Mouse (Mus musculus) MEL (cell line): ENCODE results near the gene Med12l. TPM values are rescaled to one million over a fixed set of nuclear protein-coding genes. Genes with fewer than 3 reads are reported as not detected.

Experiments used
- DNase-seq: peaks from one replicate; pipeline ENCODE4 v3.0.0; 2011; ENCODE audit warnings: low read depth, low spot score
- H3K27ac ChIP-seq: 2 replicates; pipeline ENCODE4 v1.5.1; 2012; ENCODE audit warnings: low read depth, mild to moderate bottlenecking, control low read depth, low read length, moderate library complexity; ENCODE audit not compliant: control insufficient read depth
- H3K27me3 ChIP-seq, 2 experiments: fragments of 150-350 bp in 1 of 2; sonication (generic) in 1 of 2; 2 replicates each; pipeline ENCODE4 v1.6.1; 2012; ENCODE audit warnings: low read length in 2 of 2, mild to moderate bottlenecking in 2 of 2, improper control_type of control experiment in 1 of 2, moderate library complexity in 1 of 2; ENCODE audit not compliant: insufficient read depth in 2 of 2, control insufficient read depth in 1 of 2
- H3K36me3 ChIP-seq, 2 experiments: 2 replicates each; pipeline ENCODE4 v1.6.1; 2012 to 2014; ENCODE audit warnings: low read length in 2 of 2, improper control_type of control experiment in 1 of 2, inconsistent platforms in 1 of 2, mild to moderate bottlenecking in 1 of 2; ENCODE audit not compliant: insufficient read depth in 2 of 2, control insufficient read depth in 1 of 2
- H3K4me1 ChIP-seq, 2 experiments: fragments of 150-350 bp in 1 of 2; sonication (generic) in 1 of 2; 2 replicates each; pipeline ENCODE4 v1.6.1; 2012; ENCODE audit warnings: low read length in 2 of 2, improper control_type of control experiment in 1 of 2, mild to moderate bottlenecking in 1 of 2; ENCODE audit not compliant: insufficient read depth in 2 of 2, control insufficient read depth in 1 of 2
- H3K4me3 ChIP-seq, 2 experiments: fragments of 150-350 bp in 1 of 2; sonication (generic) in 1 of 2; 2 replicates each; pipeline ENCODE4 v1.5.1; 2012; ENCODE audit warnings: low read depth in 2 of 2, low read length in 2 of 2, mild to moderate bottlenecking in 2 of 2, moderate library complexity in 2 of 2, control low read depth in 1 of 2, improper control_type of control experiment in 1 of 2; ENCODE audit not compliant: control insufficient read depth in 1 of 2, insufficient read depth in 1 of 2
- H3K79me2 ChIP-seq: 2 replicates; pipeline ENCODE4 v1.6.1; 2012; ENCODE audit warnings: mild to moderate bottlenecking, low read length, moderate library complexity; ENCODE audit not compliant: control insufficient read depth, poor library complexity, insufficient read depth
- H3K9ac ChIP-seq: 2 replicates; pipeline ENCODE4 v1.6.1; 2012; ENCODE audit warnings: low read depth, mild to moderate bottlenecking, control low read depth, low read length, moderate library complexity; ENCODE audit not compliant: control insufficient read depth, poor library complexity, severe bottlenecking
- H3K9me3 ChIP-seq: fragments of 150-350 bp; sonication (generic); replicated peaks from 2 replicates; pipeline ENCODE4 v1.6.1; 2012; ENCODE audit warnings: mild to moderate bottlenecking, low read length, improper control_type of control experiment, moderate library complexity; ENCODE audit not compliant: insufficient read depth
- E2F4 ChIP-seq: IDR thresholded peaks from 2 replicates; pipeline ENCODE4 v1.6.1; 2011; ENCODE audit warnings: low read depth, low read length, improper control_type of control experiment, borderline replicate concordance
- ETS1 ChIP-seq: IDR thresholded peaks from 2 replicates; pipeline ENCODE4 v1.6.1; 2012; ENCODE audit warnings: low read depth, mild to moderate bottlenecking, inconsistent platforms, low read length, improper control_type of control experiment, moderate library complexity
- GATA1 ChIP-seq: IDR thresholded peaks from 2 replicates; pipeline ENCODE4 v1.6.1; 2011; ENCODE audit warnings: low read depth, low read length, improper control_type of control experiment
- HCFC1 ChIP-seq: IDR thresholded peaks from 2 replicates; pipeline ENCODE4 v1.6.1; 2012; ENCODE audit warnings: low read depth, mild to moderate bottlenecking, inconsistent platforms, low read length, improper control_type of control experiment, moderate library complexity
- KAT2A ChIP-seq: conservative IDR thresholded peaks from 2 replicates; pipeline ENCODE4 v1.6.1; 2012; ENCODE audit warnings: low read depth, low read length, improper control_type of control experiment, inconsistent platforms
- MAFK ChIP-seq: IDR thresholded peaks from 2 replicates; pipeline ENCODE4 v1.6.1; 2011; ENCODE audit warnings: low read depth, mild to moderate bottlenecking, low read length, improper control_type of control experiment, borderline replicate concordance
- MAZ ChIP-seq: IDR thresholded peaks from 2 replicates; pipeline ENCODE4 v1.6.1; 2012; ENCODE audit warnings: low read depth, mild to moderate bottlenecking, inconsistent platforms, low read length, improper control_type of control experiment
- MXI1 ChIP-seq: IDR thresholded peaks from 2 replicates; pipeline ENCODE4 v1.6.1; 2011; ENCODE audit warnings: mild to moderate bottlenecking, low read depth, low read length, improper control_type of control experiment
- MYC ChIP-seq: IDR thresholded peaks from 2 replicates; pipeline ENCODE4 v1.6.1; 2011; ENCODE audit warnings: low read depth, mild to moderate bottlenecking, low read length, improper control_type of control experiment, moderate library complexity
- NRF1 ChIP-seq: IDR thresholded peaks from 2 replicates; pipeline ENCODE4 v1.6.1; 2014; ENCODE audit warnings: low read depth, mild to moderate bottlenecking, inconsistent platforms, low read length, improper control_type of control experiment, moderate library complexity; ENCODE audit not compliant: poor library complexity, insufficient read depth, severe bottlenecking
- POLR2A ChIP-seq, 2 experiments: IDR thresholded peaks; 2 replicates each; pipeline ENCODE4 v1.6.1; 2011 to 2012; ENCODE audit warnings: low read length in 2 of 2, mild to moderate bottlenecking in 2 of 2, control low read depth in 1 of 2, improper control_type of control experiment in 1 of 2, low read depth in 1 of 2, moderate library complexity in 1 of 2; ENCODE audit not compliant: control insufficient read depth in 1 of 2, insufficient read depth in 1 of 2, poor library complexity in 1 of 2
- SMC3 ChIP-seq: IDR thresholded peaks from 2 replicates; pipeline ENCODE4 v1.6.1; 2011; ENCODE audit warnings: low read depth, low read length, improper control_type of control experiment
- TAL1 ChIP-seq: IDR thresholded peaks from 2 replicates; pipeline ENCODE4 v1.6.1; 2012; ENCODE audit warnings: mild to moderate bottlenecking, inconsistent platforms, low read length, moderate library complexity, mixed read lengths
- TBP ChIP-seq: IDR thresholded peaks from 2 replicates; pipeline ENCODE4 v1.8.0; 2011; ENCODE audit warnings: low read depth, low read length, improper control_type of control experiment
- TCF12 ChIP-seq: IDR thresholded peaks from 2 replicates; pipeline ENCODE4 v1.6.1; 2014; ENCODE audit warnings: low read depth, mild to moderate bottlenecking, inconsistent platforms, low read length, improper control_type of control experiment, moderate library complexity
- USF2 ChIP-seq, 2 experiments: IDR thresholded peaks; 2 replicates each; pipeline ENCODE4 v1.6.1; 2011 to 2012; ENCODE audit warnings: improper control_type of control experiment in 2 of 2, low read length in 2 of 2, borderline replicate concordance in 1 of 2, inconsistent platforms in 1 of 2, low read depth in 1 of 2, mild to moderate bottlenecking in 1 of 2; ENCODE audit not compliant: insufficient read depth in 1 of 2
- ZC3H11A ChIP-seq: IDR thresholded peaks from 2 replicates; pipeline ENCODE4 v1.6.1; 2012; ENCODE audit warnings: low read depth, mild to moderate bottlenecking, inconsistent platforms, low read length, improper control_type of control experiment
- ZMIZ1 ChIP-seq: IDR thresholded peaks from 2 replicates; pipeline ENCODE4 v1.6.1; 2012; ENCODE audit warnings: low read depth, mild to moderate bottlenecking, inconsistent platforms, low read length, improper control_type of control experiment, moderate library complexity
- polyA plus RNA-seq, 2 experiments: library from polyadenylated mRNA; stranded (reverse) in 1 of 2; unstranded in 1 of 2; fragments of >175 nt in 1 of 2; fragments of >200 nt in 1 of 2; gene quantifications; 2 replicates each; pipeline versions ENCODE4 v1.2.1 to v1.2.4; 2012; ENCODE audit warnings: low replicate concordance in 2 of 2, low read depth in 1 of 2; ENCODE audit not compliant: insufficient read length in 2 of 2, insufficient read depth in 1 of 2, missing spikeins in 1 of 2
- total RNA-seq: library from RNA; depleted of rRNA; stranded (reverse); fragments of 300-350 nt; gene quantifications from 2 replicates; pipeline ENCODE4 v1.2.3, GENCODE M21; 2012

Med12l gene
- total and polyA plus RNA-seq, 3 experiments: 0.03 TPM; not detected in 2

GRCm38 (mm10) chr3:59133189-59133588 lies 127.6 kb downstream of the Med12l start (continued):
- TF ChIP-seq USF2 (IDR thresholded peaks at IDR 0.05; ENCODE audit: borderline replicate concordance in 1 of 2, insufficient read depth in 1 of 2, low read depth in 1 of 2, low read length in 2 of 2) (no peak), HCFC1 (no peak), NRF1 (no peak), KAT2A (no peak), TCF12 (peak; percentile 79), E2F4 (no peak), ETS1 (peak; percentile 66; the same call in 1 of the 2 replicates), GATA1 (peak; percentile 71), ZC3H11A (no peak), POLR2A (IDR thresholded peaks at IDR 0.05; ENCODE audit: control insufficient read depth in 1 of 2, insufficient read depth in 1 of 2, low read depth in 1 of 2, low read length in 2 of 2, poor library complexity in 1 of 2) (no peak)

- Histone ChIP-seq H3K9me3 (no peaks in the 10 kb centered on the region), H3K4me1 (peaks cover 0 to 20% of the 10 kb centered on the region in 2 experiments; a peak in 3 of 4 replicates), H3K27me3 (no peaks in the 10 kb centered on the region), H3K4me3 (no peak overlapping the region), H3K79me2 (no peaks in the 10 kb centered on the region)
- DNase-seq: no peak
- no peak for TF ChIP-seq TAL1
- TF ChIP-seq MXI1: no peak
- TF ChIP-seq ZC3H11A: no peak
- no peak for TF ChIP-seq TBP
- TF ChIP-seq NRF1: no peak
- no peak for TF ChIP-seq USF2 (IDR thresholded peaks at IDR 0.05; ENCODE audit: borderline replicate concordance in 1 of 2, insufficient read depth in 1 of 2, low read depth in 1 of 2, low read length in 2 of 2)
- no peak for TF ChIP-seq ZMIZ1
- TF ChIP-seq MAFK: no peak
- no peak for TF ChIP-seq E2F4
- no peak for TF ChIP-seq MYC
- TF ChIP-seq SMC3: no peak
- no peak for TF ChIP-seq MAZ
- TF ChIP-seq, all 39 proteins: peak for 0
- Histone ChIP-seq H3K27ac (no peak overlapping the region), H3K36me3 (peaks cover 0 to 24% of the 10 kb centered on the region in 2 experiments; a peak in 2 of 4 replicates), H3K9ac (no peak overlapping the region)
Observed at GRCm38 (mm10) chr3:59135911-59136653, 130.5 kb downstream of the Med12l start.
